Mouse (Mus musculus): ENCODE data around the gene Ctdspl. TPM values are rescaled to one million over a fixed set of nuclear protein-coding genes. Genes with fewer than 3 reads are reported as not detected.

Gene Ctdspl
- polyA plus RNA-seq, 2 experiments from 2014 or later = 1.0 to 1.2 TPM

GRCm38 (mm10) chr9:118950061-118950460 lies 23.8 kb downstream of the Ctdspl start:
- ATAC-seq = no peak

GRCm38 (mm10) chr9:118950751-118951150 lies 24.5 kb downstream of the Ctdspl start:
- ATAC-seq = no peak

GRCm38 (mm10) chr9:118951381-118951780 lies 25.1 kb downstream of the Ctdspl start:
- no peak for ATAC-seq

- no peak for ATAC-seq
Measured at GRCm38 (mm10) chr9:118952180-118952579, 25.9 kb downstream of the Ctdspl start.

GRCm38 (mm10) chr9:118953465-118954194 lies 27.4 kb downstream of the Ctdspl start:
- ATAC-seq = no peak

- ATAC-seq = no peak
Measured at GRCm38 (mm10) chr9:118958802-118959201, 32.5 kb downstream of the Ctdspl start.

GRCm38 (mm10) chr9:118960415-118961091 lies 34.3 kb downstream of the Ctdspl start:
- no peak for ATAC-seq

- ATAC-seq = no peak
Measured at GRCm38 (mm10) chr9:118963149-118963548, 36.9 kb downstream of the Ctdspl start.

- ATAC-seq = no peak
Measured at GRCm38 (mm10) chr9:118964263-118965034, 38.2 kb downstream of the Ctdspl start.

- ATAC-seq = no peak
Measured at GRCm38 (mm10) chr9:118969810-118970209, 43.6 kb downstream of the Ctdspl start.

- ATAC-seq = no peak
Measured at GRCm38 (mm10) chr9:118973028-118973427, 46.8 kb downstream of the Ctdspl start.

- ATAC-seq = no peak
Measured at GRCm38 (mm10) chr9:118973566-118973965, 47.3 kb downstream of the Ctdspl start.

GRCm38 (mm10) chr9:118974148-118974547 lies 47.9 kb downstream of the Ctdspl start:
- ATAC-seq = no peak

GRCm38 (mm10) chr9:118975211-118975671 lies 49.0 kb downstream of the Ctdspl start:
- no peak for ATAC-seq

GRCm38 (mm10) chr9:118975758-118976157 lies 49.5 kb downstream of the Ctdspl start:
- ATAC-seq = no peak

- no peak for ATAC-seq
Measured at GRCm38 (mm10) chr9:118976561-118976960, 50.3 kb downstream of the Ctdspl start.

- ATAC-seq = no peak
Measured at GRCm38 (mm10) chr9:118977425-118977824, 51.2 kb downstream of the Ctdspl start.

GRCm38 (mm10) chr9:118980411-118980823 lies 54.2 kb downstream of the Ctdspl start:
- ATAC-seq = no peak

GRCm38 (mm10) chr9:118984650-118985432 lies 58.6 kb downstream of the Ctdspl start:
- no peak for ATAC-seq

GRCm38 (mm10) chr9:118986286-118986685 lies 60.0 kb downstream of the Ctdspl start:
- ATAC-seq = no peak

GRCm38 (mm10) chr9:118988787-118989580 lies 62.7 kb downstream of the Ctdspl start:
- no peak for ATAC-seq

GRCm38 (mm10) chr9:118990490-118990889 lies 64.2 kb downstream of the Ctdspl start:
- ATAC-seq = no peak
